Mouse (Mus musculus): ENCODE results near the gene Olfr769. TPM values are rescaled to one million over a fixed set of nuclear protein-coding genes. Genes with fewer than 3 reads are reported as not detected.
"Not testable (repeated sequence)": the region's sequence is repeated elsewhere in the genome, so short reads cannot be mapped to it uniquely, and the experiment has no call there.

Gene Olfr769
- total and polyA plus RNA-seq, 3 experiments: not detected

DNA sequence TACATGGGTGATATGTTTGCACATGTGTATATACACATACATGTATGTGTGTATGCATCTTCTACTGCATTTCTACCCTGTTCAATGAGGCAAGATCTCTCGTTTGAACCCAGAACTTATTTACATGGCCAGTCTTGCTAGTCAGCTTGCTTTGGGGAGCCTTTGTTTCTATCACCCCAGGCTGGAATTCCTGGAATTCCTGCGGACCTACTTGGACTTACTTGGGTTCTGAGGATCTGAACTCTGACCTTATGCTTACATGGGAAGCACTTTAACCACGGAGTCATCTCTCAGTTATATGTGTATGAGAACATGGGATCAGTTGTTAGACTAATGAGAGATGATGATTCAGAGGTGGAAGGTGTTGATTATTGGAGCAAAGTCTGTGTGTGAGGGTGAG lies 16.4 kb downstream of the Olfr769 start:
- dilution Hi-C loops (cut with MboI; ENCODE audit: extremely low pct_ligation_motif_present, extremely low pct_unique_long_range_greater_than_20kb, low sequenced_read_pairs) (no loop called here), in situ Hi-C loops (cut with MboI; ENCODE audit: low pct_ligation_motif_present, low pct_unique_long_range_greater_than_20kb, low sequenced_read_pairs) (no loop called here)
- Histone ChIP-seq H3K9ac (ENCODE audit: insufficient read depth, low read depth) (no peak overlapping the region), H3K79me2 (replicated peaks; ENCODE audit: control insufficient read depth, extremely low read depth, insufficient read depth, poor library complexity, severe bottlenecking) (no peaks in the 10 kb centered on the region), H3K27ac (ENCODE audit: insufficient read depth, low read depth) (no peak overlapping the region), H3K4me3 (replicated peaks in 1 of 3; ENCODE audit: low read depth in 2 of 3, low read length in 2 of 3, poor library complexity in 1 of 3) (no peak overlapping the region), H3K27me3 (replicated peaks) (no peaks in the 10 kb centered on the region), H3K9me3 (replicated peaks; ENCODE audit: low read length) (no peaks in the 10 kb centered on the region), H3K4me1 (ENCODE audit: control insufficient read depth in 1 of 2, insufficient read depth in 2 of 2) (no peaks in the 10 kb centered on the region), H3K4me2 (ENCODE audit: insufficient read depth, low read depth, poor library complexity, severe bottlenecking) (no peak overlapping the region), H3K36me3 (replicated peaks in 1 of 2; ENCODE audit: control insufficient read depth in 1 of 2, insufficient read depth in 1 of 2, low read length in 1 of 2) (no peaks in the 10 kb centered on the region)
- TF ChIP-seq CHD1 (IDR thresholded peaks at IDR 0.05; ENCODE audit: low read depth, low read length): no peak
- TF ChIP-seq TCF12 (IDR thresholded peaks at IDR 0.05; ENCODE audit: low read depth, low read length): no peak
- no peak for TF ChIP-seq SMC3 (IDR thresholded peaks at IDR 0.05; ENCODE audit: low read depth, low read length)
- TF ChIP-seq POLR2AphosphoS2 (IDR thresholded peaks at IDR 0.05; ENCODE audit: low read depth, low read length): no peak
- TF ChIP-seq JUN (IDR thresholded peaks at IDR 0.05; ENCODE audit: insufficient read depth, low read depth, low read length): no peak
- no peak for TF ChIP-seq PAX5 (IDR thresholded peaks at IDR 0.05; ENCODE audit: low read length)
- TF ChIP-seq E2F4 (IDR thresholded peaks at IDR 0.05; ENCODE audit: insufficient replicate concordance, low read depth, low read length): no peak
- TF ChIP-seq MAX (IDR thresholded peaks at IDR 0.05; ENCODE audit: low read length): no peak
- no peak for TF ChIP-seq MAFK (IDR thresholded peaks at IDR 0.05; ENCODE audit: insufficient replicate concordance, low read length)
- no peak for TF ChIP-seq JUND (conservative IDR thresholded peaks at IDR 0.05; ENCODE audit: low read depth, low read length)
- TF ChIP-seq USF2 (conservative IDR thresholded peaks at IDR 0.05; ENCODE audit: low read depth, low read length): no peak
- no peak for TF ChIP-seq MAZ (IDR thresholded peaks at IDR 0.05; ENCODE audit: low read depth, low read length)
- TF ChIP-seq SIN3A (IDR thresholded peaks at IDR 0.05; ENCODE audit: low read length): no peak
- no peak for TF ChIP-seq HCFC1 (IDR thresholded peaks at IDR 0.05; ENCODE audit: low read depth, low read length)
- TF ChIP-seq MYC (IDR thresholded peaks at IDR 0.05; ENCODE audit: low read depth, low read length): no peak
- no peak for TF ChIP-seq RCOR1 (conservative IDR thresholded peaks at IDR 0.05; ENCODE audit: low read depth, low read length)
- no peak for DNase-seq (ENCODE audit: extremely low read depth)

DNA sequence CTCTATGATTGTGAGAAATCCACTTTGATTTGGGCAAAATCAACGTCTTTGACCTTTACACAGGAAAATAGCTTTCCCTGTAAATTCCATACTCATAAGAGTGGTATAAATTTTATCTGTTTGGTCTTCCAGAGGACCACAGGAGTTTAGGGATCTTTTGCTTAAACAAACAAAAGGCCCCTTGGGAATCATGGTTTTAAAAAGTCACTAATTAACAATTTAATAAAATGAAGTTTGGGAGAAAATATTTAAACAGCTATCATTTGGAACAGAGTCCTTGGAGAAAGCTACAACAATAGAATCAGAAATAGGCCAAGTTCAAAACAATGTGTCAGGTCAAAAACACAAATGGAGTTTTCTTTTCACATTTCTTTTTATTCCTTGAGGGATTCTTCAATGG lies 18.4 kb downstream of the Olfr769 start, which contains the start of gene Olfr768:
TSS of gene Olfr768 (minus strand) at position 101 of the 400 bp plus-strand sequence.
- dilution Hi-C loops (cut with MboI; ENCODE audit: extremely low pct_ligation_motif_present, extremely low pct_unique_long_range_greater_than_20kb, low sequenced_read_pairs) (no loop called here), in situ Hi-C loops (cut with MboI; ENCODE audit: low pct_ligation_motif_present, low pct_unique_long_range_greater_than_20kb, low sequenced_read_pairs) (no loop called here)
- Histone ChIP-seq H3K4me1 (ENCODE audit: control insufficient read depth in 1 of 2, insufficient read depth in 2 of 2) (no peaks in the 10 kb centered on the region), H3K4me2 (ENCODE audit: insufficient read depth, low read depth, poor library complexity, severe bottlenecking) (no peak within 1 kb of the TSS), H3K4me3 (replicated peaks in 1 of 3; ENCODE audit: low read depth in 2 of 3, low read length in 2 of 3, poor library complexity in 1 of 3) (no peak within 1 kb of the TSS), H3K9ac (ENCODE audit: insufficient read depth, low read depth) (no peak within 1 kb of the TSS), H3K9me3 (replicated peaks; ENCODE audit: low read length) (no peaks in the 10 kb centered on the region), H3K36me3 (replicated peaks in 1 of 2; ENCODE audit: control insufficient read depth in 1 of 2, insufficient read depth in 1 of 2, low read length in 1 of 2) (no peaks in the 10 kb centered on the region), H3K79me2 (replicated peaks; ENCODE audit: control insufficient read depth, extremely low read depth, insufficient read depth, poor library complexity, severe bottlenecking) (no peaks in the 10 kb centered on the region), H3K27ac (ENCODE audit: insufficient read depth, low read depth) (no peak within 1 kb of the TSS), H3K27me3 (replicated peaks) (no peaks in the 10 kb centered on the region)
- no peak for TF ChIP-seq ZKSCAN1 (IDR thresholded peaks at IDR 0.05; ENCODE audit: borderline replicate concordance, low read depth, low read length)
- no peak for TF ChIP-seq ELF1 (IDR thresholded peaks at IDR 0.05; ENCODE audit: low read depth, low read length)
- TF ChIP-seq E2F4 (IDR thresholded peaks at IDR 0.05; ENCODE audit: insufficient replicate concordance, low read depth, low read length): no peak
- no peak for TF ChIP-seq NELFE (IDR thresholded peaks at IDR 0.05; ENCODE audit: low read depth, low read length)
- no peak for TF ChIP-seq USF2 (conservative IDR thresholded peaks at IDR 0.05; ENCODE audit: low read depth, low read length)
- TF ChIP-seq MAFK (IDR thresholded peaks at IDR 0.05; ENCODE audit: insufficient replicate concordance, low read length): no peak
- no peak for TF ChIP-seq JUND (conservative IDR thresholded peaks at IDR 0.05; ENCODE audit: low read depth, low read length)
- TF ChIP-seq SMC3 (IDR thresholded peaks at IDR 0.05; ENCODE audit: low read depth, low read length): no peak
- no peak for TF ChIP-seq POLR2AphosphoS2 (IDR thresholded peaks at IDR 0.05; ENCODE audit: low read depth, low read length)
- TF ChIP-seq IRF4 (IDR thresholded peaks at IDR 0.05; ENCODE audit: low read depth, low read length): no peak
- TF ChIP-seq BHLHE40 (IDR thresholded peaks at IDR 0.05; ENCODE audit: low read depth, low read length): no peak
- TF ChIP-seq JUN (IDR thresholded peaks at IDR 0.05; ENCODE audit: insufficient read depth, low read depth, low read length): no peak
- TF ChIP-seq UBTF (IDR thresholded peaks at IDR 0.05; ENCODE audit: low read depth, low read length): no peak
- TF ChIP-seq USF1 (IDR thresholded peaks at IDR 0.05; ENCODE audit: low read depth, low read length): no peak
- TF ChIP-seq TBP (conservative IDR thresholded peaks at IDR 0.05; ENCODE audit: low read depth, low read length): no peak
- no peak for TF ChIP-seq MYC (IDR thresholded peaks at IDR 0.05; ENCODE audit: low read depth, low read length)
- no peak for TF ChIP-seq HCFC1 (IDR thresholded peaks at IDR 0.05; ENCODE audit: low read depth, low read length)
- no peak for TF ChIP-seq KAT2A (IDR thresholded peaks at IDR 0.05; ENCODE audit: insufficient replicate concordance, low read length)
- no peak for DNase-seq (ENCODE audit: extremely low read depth)

DNA sequence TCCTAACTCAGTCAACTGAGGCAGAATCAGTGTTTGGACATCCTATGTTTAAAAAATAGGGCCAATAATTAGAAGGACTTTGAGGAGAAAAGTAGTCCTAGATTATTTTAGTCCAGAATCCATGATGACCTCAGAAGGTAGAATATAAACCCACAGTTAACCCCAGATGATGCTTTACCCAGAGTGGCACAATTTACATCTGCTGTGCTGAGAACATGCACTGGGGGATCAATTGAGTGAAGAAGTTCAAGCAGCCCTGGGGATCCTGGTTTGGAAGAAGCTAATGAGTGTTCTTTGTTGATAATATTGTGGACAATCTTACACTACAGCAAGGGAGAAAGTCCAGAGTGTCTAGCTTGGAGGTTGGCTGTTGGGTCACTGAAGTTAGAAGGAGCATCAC lies 34.9 kb downstream of the Olfr769 start, which contains the start of gene Olfr767:
TSS of gene Olfr767 (minus strand) at position 101 of the 400 bp plus-strand sequence.
- H3K9me3 ChIP-seq (replicated peaks; ENCODE audit: low read length); H3K9ac ChIP-seq (ENCODE audit: insufficient read depth, low read depth); H3K79me2 ChIP-seq (replicated peaks; ENCODE audit: control insufficient read depth, extremely low read depth, insufficient read depth, poor library complexity, severe bottlenecking); H3K27me3 ChIP-seq (replicated peaks); H3K4me1 ChIP-seq (ENCODE audit: control insufficient read depth in 1 of 2, insufficient read depth in 2 of 2); DNase-seq (ENCODE audit: extremely low read depth); H3K4me2 ChIP-seq (ENCODE audit: insufficient read depth, low read depth, poor library complexity, severe bottlenecking); H3K4me3 ChIP-seq (replicated peaks in 1 of 3; ENCODE audit: low read depth in 2 of 3, low read length in 2 of 3, poor library complexity in 1 of 3); in situ Hi-C loops (cut with MboI; ENCODE audit: low pct_ligation_motif_present, low pct_unique_long_range_greater_than_20kb, low sequenced_read_pairs); dilution Hi-C loops (cut with MboI; ENCODE audit: extremely low pct_ligation_motif_present, extremely low pct_unique_long_range_greater_than_20kb, low sequenced_read_pairs); H3K27ac ChIP-seq (ENCODE audit: insufficient read depth, low read depth); H3K36me3 ChIP-seq (replicated peaks in 1 of 2; ENCODE audit: control insufficient read depth in 1 of 2, insufficient read depth in 1 of 2, low read length in 1 of 2): not testable (repeated sequence)

All from CH12.LX (cell line).